Mouse (Mus musculus) ES-Bruce4 (cell line): ENCODE results near the gene Tmem30b.

ENCODE experiments used
- CTCF ChIP-seq: IDR thresholded peaks from one replicate; pipeline ENCODE4 v1.8.1; 2011; ENCODE audit warnings: low read depth, low read length
- EP300 ChIP-seq: IDR thresholded peaks from 2 replicates; pipeline ENCODE4 v1.6.1; 2011; ENCODE audit warnings: low read depth, low read length; ENCODE audit not compliant: insufficient read depth
- POLR2A ChIP-seq: IDR thresholded peaks from one replicate; pipeline ENCODE4 v1.8.1; 2011; ENCODE audit warnings: low read length; ENCODE audit not compliant: insufficient read depth

- no peak for TF ChIP-seq CTCF
- no peak for TF ChIP-seq POLR2A
- no peak for TF ChIP-seq EP300
These were observed 28.4 kb upstream of the Tmem30b start for GRCm38 (mm10) chr12:73574632-73575031.
